Mouse (Mus musculus) ZHBTc4 (cell line): ENCODE results near the gene Cbx7.

ENCODE experiments used
- DNase-seq: peaks from one replicate; pipeline ENCODE4 v3.0.0-alpha.2; 2011; ENCODE audit warnings: low read depth, low spot score

Gene Cbx7

DNA sequence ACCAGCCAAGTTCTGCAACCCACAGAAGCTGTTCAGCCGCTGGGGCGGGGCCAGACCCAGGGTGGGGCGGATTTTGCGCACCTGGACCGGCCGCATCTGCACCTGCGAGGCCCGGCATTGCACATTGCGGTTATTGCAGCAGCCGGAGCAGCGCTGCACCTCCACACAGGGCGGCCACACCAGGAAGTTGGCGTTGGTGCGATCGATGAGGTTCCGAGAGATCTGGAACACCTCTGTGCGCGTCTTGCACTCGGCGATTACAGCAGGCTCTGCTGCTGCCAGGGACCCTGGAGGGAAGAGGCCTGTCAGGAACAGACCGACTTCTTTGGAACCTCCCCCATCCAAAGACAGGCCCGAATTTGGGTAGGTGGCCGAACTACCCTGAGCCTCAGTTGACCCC lies 30.7 kb upstream of the Cbx7 start:
- DNase-seq: peak; percentile 70

DNA sequence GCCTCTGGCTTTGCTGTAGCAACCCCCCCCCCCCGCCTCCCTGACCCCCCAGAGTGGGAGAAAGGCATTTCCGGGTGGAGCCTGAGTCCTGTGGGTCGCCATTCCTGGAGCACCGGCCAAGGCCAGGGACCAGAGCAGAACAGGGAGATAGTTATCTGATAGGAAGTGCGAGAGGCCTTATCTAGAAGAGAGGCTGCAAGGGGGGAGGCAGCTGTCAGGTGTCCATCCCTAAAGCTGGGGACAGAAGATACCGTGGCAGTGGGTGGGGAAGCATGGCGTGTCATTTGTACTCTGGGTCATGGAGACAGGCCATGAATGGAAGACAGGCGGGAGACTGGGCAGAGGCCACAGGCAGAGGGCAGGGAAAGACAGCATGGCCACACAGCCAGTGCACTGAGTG lies 29.8 kb upstream of the Cbx7 start:
- DNase-seq: no peak

DNA sequence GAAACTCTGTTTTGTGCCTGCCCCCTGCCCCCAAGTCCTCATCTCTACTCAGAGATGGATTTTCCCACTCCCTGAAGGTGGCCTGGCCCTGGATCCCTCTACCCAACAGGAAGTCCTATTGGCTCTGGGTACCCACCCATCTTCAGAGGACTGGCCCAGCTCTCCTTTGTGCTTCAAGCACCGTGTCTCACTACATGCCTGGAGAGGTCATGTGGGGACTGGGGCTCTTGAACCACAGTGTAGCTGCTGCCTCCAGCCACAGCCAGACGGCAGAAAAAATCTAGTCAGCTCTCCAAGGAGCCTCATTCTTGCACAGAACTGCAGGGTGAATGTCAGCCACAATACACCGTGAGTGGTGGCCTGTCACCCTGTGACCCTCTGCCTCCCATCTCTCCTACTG lies 27.1 kb upstream of the Cbx7 start:
- no peak for DNase-seq

DNA sequence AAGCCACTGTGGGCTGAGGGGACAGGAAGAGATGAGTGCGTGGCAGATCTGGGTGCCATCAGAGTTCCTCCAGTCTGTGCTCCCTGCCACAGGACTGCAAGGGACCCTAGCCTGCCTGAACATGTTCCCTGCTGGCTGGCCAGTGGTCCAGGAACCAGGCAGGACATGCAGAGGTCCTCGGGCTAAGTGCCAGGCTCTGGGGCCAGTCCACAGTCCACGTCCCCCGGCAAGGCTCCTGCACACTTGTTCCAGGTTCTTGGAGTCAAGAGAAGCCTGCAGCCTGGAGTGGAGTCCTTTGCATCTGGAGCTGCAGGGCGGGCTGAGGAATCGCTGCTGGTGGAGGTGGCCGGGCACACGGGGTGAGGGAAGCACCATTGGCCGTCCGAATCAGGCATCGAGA lies 25.9 kb upstream of the Cbx7 start:
- DNase-seq: no peak

DNA sequence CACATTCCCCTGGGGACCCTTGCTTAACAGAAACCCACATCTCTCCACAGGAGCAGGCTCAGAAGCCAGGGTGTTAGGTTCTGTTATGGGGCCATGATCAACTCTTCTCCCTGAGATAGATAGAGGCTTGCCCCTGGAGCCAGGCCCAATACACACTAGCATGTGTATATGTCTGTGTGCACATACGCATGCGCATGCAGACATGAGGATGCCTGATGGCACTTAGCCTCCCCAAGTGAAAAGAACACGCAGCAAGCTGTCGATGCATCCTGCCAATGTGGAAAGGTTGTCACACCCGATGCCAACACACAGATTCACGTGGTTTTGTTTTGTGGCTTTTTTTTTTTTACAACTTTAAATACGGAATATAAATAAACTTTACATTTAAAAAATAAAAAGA lies 24.6 kb upstream of the Cbx7 start:
- no peak for DNase-seq

DNA sequence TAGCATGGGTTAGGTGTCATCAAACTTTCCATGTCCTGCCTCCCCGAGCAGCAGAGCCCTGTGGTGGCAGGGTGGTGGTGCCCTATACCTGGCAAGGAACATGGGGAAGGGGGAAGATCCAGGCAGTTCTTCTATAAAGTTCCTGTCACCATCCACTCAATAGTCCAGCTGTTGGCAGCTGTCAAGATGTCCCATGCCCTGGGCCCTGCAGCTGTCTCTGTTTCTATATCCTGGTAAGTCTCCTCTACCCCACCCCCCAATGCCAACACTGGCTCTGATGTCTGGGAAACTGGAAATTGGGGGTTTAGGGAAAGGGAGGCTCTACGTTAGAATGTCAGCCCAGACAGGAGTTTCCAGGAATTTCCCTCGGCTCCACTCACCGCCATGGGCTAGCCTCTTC lies 23.6 kb upstream of the Cbx7 start:
- no peak for DNase-seq

DNA sequence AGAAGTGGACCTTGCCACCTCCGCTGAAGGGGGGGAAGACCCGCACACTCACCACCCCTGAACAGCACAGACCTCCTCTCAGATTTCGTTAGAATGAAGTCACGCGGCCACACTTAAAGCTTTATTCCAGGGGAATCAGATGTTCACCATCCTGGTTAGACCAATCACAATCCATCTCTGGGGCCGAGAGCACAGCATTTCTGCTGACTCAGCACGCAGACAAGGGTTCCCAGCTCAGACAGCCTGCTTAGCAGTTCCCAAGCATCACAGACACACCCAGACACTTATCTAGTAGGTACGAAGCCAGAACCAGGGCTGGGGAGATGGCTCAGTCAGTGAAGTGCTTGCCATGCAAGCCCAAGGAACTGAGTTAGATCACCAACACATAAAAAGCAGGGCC lies 15.3 kb upstream of the Cbx7 start:
- peak; percentile 73 for DNase-seq

DNA sequence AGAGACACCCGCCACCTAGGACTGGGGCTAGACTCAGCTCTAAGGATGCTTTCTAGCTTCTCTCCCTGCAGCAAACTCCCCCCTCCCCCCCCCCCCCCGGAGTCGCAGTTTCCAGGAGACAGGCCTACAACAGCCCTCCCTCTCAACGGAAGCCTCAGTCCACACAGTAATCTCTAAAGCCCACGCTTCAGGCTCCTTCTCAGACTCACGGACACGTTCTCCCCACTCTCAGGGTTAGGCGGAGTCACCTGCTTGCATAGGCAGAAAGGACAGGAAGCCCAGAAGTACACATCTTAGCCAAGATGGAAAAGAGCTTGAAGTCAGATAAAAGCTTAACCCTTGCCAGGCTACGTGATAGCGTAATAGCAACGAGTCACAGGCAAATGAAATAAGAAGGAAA lies 14.6 kb upstream of the Cbx7 start:
- DNase-seq: no peak

DNA sequence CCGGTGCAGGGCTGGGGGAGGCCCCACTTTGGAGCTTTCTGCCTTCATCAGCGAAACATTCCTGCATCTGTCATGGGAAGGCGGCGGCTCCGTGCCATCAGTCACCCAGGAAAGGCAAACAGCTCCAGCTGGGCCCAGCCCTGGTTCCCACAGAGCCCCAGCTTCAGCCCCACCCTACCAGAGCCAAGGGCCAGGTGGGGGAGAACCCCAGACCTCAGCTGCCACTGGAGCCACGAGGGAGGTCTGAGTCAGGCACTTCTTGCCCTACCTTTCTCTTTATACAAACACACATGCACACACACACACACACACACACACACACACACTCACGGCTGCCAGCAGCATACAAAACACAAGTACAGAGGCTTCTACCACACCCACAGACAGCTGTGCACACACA lies 13.2 kb upstream of the Cbx7 start:
- DNase-seq: no peak

DNA sequence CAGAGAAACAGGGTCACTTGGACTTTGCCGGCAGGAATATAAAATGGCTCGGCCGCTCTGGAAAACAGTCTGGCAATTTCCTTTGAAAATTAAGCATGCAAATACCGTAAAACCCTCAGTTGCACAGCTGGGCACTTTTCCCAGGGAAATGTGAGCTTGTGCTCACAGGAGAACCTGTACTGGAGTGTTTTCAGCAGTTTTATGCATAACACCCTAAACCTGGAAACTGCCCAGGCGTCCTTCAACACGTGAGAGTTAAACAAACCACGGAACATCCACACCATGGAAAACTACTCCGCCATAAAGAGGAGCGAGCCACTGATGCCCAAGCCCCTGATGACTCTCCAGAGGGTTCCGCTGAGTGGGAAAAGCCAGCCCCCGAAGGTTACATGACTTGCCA lies 9.8 kb upstream of the Cbx7 start:
- no peak for DNase-seq

DNA sequence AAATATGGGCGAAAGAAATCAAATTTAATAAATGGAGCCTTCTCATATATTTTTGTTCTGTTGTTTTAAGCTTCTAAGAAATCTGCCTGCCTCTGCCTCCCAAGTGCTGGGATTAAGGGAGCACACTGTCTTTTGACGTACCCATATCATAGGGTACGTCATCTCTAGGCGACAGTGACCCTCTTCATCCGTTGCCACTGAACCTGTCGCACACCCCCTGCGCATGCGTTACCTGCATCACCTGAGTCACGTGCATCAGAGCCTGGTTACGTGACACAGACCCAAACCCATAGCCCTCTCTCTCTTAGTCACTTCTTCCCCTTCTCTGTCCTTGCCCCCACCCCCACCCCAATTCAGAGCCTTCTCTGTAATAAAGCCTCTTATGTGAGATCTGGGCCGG lies 1.3 kb upstream of the Cbx7 start:
- DNase-seq: no peak

DNA sequence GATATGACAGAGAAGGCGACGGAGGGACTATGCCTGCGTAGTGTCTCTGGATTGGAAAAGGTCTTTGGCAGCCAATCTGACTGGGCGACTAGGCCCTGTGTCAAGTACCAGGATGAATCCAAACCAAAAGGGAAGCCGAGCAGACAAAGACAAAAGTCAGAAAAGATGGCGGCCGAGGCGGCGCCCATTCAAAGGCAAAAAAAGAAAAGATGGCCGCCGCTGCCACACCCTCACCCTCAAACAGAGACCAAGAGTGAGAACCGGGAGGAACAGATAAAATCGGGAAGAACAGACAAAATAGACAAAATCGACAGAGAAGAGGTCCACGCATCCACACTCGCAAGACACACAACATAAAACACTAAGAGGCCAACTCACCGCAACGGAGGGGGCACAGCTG lies 428 bp downstream of the Cbx7 start:
- peak; percentile 85 for DNase-seq

DNA sequence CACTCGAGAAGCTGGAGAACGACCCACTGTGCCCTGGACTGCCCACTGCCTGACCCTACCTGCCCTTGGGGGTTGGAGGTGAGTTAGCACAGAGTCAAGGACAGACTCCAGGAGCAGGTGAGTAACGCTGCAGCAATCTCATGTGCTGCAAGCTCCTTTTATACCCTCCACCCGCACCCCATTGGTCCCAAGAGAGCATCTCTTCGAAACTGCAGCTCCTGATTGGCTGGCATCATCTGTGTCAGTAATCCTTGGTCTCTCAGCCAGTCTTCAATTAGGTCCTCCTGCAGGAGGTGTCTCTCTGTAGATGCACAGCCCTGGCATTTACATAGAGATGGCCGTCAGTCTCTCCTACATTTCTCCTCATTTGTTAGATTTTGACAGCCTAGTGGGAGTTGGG lies 3.6 kb downstream of the Cbx7 start:
- peak; percentile 51 for DNase-seq

DNA sequence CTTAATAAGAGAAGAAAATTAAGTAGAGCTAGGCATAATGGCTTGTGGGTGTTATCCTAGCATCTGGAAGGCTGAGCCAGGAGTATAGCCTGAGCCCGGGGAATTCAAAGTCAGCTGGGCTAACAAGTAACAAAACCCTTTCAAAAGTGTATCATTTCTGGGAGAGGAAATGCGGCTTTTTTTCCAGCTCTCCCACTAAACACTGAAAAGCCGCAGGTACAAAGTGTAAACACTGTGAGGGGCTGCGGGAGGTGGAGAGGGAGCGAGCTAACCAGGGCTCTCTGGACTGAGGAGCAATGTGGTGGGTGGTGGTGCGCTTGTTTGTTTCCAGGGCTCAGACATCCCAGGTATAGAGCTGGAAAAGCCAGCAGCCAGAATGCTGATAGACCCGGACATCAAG lies 6.5 kb downstream of the Cbx7 start:
- no peak for DNase-seq

DNA sequence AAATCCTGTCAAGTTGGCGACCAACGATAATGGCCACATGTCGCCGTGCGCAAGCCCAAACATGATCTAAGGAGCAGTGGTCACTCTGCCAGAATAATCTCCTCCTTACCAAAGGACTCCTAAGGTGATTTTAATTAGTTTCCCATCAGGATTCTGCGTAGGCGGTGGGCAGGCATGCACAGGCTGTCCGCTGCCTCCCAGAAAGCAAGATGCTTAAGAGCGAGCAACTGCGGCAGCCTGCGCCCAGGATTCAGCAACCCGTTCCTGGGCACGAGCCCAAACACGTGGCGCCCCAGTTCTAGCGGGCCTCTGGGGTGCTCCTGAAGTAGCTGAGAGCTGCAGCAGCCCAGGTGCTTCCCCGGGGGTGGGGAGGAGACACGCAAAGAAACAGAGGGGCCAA lies 8.3 kb downstream of the Cbx7 start:
- DNase-seq: no peak

DNA sequence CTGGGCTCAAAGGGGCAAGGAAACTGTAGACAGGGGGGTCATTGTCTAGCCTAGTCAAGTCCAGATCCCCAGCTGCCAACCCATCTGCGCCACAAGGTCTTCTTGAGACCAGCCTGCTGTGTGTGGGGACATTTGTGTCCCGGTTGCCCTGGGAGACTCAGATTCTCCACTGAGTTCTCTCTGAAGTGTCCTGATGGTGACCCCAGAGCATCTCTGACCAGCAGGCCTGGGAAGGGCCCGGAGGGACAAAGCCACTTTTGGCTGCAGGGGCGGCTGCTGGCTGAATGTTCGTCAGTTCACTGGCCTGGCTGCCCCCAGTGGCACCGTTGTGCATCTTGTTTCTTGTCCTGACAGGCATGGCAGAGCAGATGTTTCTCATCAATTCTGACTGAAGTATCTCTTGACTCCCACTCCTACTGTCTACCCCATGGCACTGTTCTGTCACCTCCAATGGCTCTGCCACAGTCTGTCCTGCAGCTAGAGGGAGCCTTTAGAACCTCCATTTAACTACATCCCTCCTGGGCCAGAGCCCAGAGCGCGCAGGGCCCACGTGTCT lies 9.5 kb downstream of the Cbx7 start:
- no peak for DNase-seq

DNA sequence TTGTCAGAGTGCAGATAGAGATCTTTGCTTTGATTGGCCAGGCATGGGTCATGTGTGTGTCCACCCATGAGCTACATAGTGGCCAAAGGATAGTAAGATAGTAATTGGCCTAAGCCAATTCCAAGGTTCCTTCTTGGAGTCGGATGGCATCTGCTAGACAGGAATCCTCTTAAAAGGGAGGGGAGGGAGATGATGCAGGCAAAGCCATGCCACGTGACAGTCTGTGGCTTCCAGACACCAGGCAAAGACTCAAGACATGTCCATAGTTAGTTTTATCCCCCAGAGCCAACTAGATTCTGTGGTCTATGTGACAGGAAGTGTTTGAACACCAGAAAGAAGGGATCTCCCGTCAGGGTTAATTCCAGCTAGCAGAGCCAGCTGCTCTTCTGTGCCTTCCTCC lies 12.5 kb downstream of the Cbx7 start:
- no peak for DNase-seq

DNA sequence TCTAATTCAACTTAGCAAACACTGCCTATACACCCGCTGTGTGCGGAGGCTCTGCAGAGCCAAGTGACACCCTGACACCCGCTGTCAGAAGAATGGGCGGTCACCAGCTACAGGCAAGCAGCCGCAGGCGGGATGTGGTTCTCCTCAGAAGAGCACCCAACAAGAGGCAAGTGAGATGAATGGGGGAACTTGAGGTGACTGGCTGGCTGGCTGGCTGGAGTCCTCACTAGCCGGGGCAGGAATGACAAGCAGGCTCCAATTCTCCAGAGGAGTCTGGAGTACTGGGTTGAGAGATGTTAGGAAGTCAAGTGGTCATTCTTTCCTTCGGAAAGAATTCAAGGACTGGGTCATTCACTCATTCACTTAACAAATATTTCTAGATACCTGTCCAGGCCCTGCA lies 14.4 kb downstream of the Cbx7 start:
- no peak for DNase-seq

DNA sequence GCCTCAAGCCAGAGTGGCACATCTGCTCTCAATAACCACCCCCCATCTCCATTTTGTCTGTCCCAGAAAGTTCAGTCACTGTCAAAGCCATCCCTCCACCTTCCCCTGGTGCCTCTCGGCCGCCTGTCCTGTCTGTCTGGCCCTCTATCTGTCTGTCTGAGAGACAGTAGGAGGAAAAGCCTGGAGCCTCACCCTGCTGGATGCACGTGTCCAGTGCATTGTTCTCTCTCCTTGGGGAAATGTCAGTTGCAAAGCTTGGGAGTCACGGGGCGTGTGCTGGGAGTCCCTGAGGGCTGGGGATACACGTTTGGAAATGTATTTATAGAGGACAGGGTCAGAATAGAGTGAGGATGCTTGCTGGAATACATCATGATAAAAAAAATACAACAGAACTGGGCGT lies 17.4 kb downstream of the Cbx7 start:
- DNase-seq: peak; percentile 66

DNA sequence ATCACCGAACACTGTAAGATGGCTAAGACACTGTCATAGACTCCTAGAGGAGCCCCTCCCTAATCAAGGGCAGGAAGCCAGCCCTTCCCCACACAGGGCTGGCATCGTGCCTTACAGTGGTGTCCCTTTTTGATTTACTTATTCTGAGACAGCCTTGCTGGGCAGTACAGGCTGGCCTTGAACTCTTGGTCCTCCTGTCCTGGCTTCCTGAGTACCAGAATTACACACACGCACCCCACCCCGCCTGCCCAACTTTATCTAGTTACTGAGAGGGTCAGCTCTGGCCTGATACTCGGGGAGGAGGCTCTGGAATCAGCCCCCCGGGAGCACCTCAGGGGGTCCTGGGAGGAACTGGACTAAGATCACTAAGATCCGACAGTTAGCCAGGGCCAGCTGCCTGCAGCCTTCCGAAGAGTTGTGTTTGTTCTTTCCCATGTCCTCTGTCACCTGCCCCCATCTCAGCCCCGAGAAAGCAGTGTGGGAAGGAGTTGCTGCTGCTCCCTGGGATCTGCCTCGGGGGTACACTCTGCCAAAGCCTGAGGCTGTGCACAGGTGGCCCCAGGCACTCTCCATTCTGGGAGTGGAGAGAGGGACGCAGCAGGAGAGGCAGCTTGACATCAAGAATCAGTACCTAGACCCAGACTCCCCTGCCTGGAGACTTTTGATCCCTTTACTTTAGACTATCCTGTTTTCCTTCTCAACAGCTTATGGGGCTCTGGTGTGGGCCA lies 18.3 kb downstream of the Cbx7 start:
- DNase-seq: no peak

DNA sequence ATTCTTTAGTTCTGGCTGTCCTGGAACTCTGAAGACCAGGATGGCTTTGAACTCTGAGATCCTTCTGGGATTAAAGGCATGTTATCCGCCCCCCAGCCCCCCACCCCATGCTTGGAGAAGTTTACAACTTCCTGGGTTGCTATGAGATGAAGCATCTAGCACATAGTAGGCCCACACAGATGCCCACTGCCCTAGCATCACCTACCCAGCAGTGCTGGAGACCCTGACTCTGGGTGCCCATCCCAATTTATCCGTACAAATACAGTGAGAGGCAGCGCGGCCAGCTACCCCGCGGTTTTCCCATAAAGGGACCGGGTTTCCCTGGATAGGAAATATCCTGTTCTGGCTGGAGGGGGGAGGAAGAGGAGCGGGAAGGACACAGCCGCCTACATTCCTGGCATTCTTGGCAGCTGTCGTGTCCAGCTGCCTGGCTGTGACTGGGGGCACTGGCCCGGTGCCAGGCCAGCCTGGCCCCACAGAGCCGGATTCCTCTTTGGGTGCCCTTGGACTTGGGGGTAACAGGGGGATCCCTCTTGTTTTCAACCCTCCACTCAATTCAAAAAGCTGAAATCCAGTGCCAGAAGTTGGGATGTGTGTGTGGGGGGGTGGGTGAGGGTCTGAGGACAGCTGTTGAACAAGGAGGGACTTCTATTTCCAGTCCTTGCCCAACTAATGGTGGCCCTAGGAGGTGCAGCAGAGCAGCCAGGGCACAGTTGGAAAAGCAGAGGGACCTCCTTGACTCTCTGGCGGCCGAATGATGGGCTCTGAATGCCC lies 19.0 kb downstream of the Cbx7 start:
- DNase-seq: no peak

DNA sequence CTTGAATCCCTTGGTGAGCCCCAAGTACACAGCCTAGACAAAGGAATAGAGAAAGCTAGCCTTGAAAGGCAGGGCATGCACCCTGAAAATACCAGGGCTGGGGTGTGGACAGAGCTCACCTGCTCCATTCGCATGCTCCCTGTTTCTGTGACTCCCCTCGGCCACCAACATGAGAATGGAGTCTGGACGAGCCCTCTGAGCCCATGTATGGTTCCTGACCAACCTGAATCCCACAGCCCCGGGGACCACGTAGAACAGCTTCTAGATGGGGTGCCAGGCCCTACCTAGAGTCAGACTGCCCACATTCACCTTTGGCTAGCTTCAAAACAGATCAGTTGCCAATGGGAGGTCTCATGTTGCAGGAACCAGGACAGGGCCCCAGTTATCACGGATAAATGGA lies 19.7 kb downstream of the Cbx7 start:
- no peak for DNase-seq
